In genomic region chr12:117736130-117736529, GRCm38 (mm10) we compare ENCODE assay signal across 13 mouse cellular contexts.
DNase-seq lines count a peak whose midpoint lies in the region; ATAC-seq lines count a peak whose summit lies in the region.
"Had no signal": no experiment of that assay in that cellular context is flagged by ENCODE, and none has a peak within 500 bp of the region (broad histone marks: within the 10 kb centered on the region; RNA-seq: fewer than 3 reads in every experiment).

No protein-coding gene starts in this region.

- peaks cover 16% of the 10 kb centered on the region for H3K4me1 ChIP-seq in forebrain, embryonic 14.5 days (ENCODE audit: control insufficient read depth, insufficient read depth, low read length)
- peaks cover 6% of the 10 kb centered on the region; the same call in 1 of the 2 replicates for H3K4me1 ChIP-seq in forebrain, embryonic 10.5 days
- peaks cover 15% of the 10 kb centered on the region for H3K4me1 ChIP-seq in midbrain, embryonic 12.5 days
- H3K4me1 ChIP-seq in midbrain, embryonic 11.5 days (ENCODE audit: control insufficient read depth, insufficient read depth, low read length), result no peaks in the 10 kb centered on the region; the same call in 1 of the 2 replicates
- peaks cover 14% of the 10 kb centered on the region for H3K4me1 ChIP-seq in hindbrain, embryonic 14.5 days (replicated peaks; ENCODE audit: control insufficient read depth, insufficient read depth, low read length)

- H3K36me3 ChIP-seq in forebrain, embryonic 14.5 days (ENCODE audit: control insufficient read depth, insufficient read depth, low read length), result peaks cover 13% of the 10 kb centered on the region; the same call in 1 of the 2 replicates
- no peaks in the 10 kb centered on the region for H3K36me3 ChIP-seq in forebrain, embryonic 10.5 days (replicated peaks)
- no peaks in the 10 kb centered on the region; the same call in 1 of the 2 replicates for H3K36me3 ChIP-seq in midbrain, embryonic 12.5 days
- no peaks in the 10 kb centered on the region for H3K36me3 ChIP-seq in midbrain, embryonic 11.5 days (ENCODE audit: control insufficient read depth, insufficient read depth, low read length)
- H3K36me3 ChIP-seq in hindbrain, embryonic 14.5 days (replicated peaks; ENCODE audit: control insufficient read depth, insufficient read depth), result peaks cover 19% of the 10 kb centered on the region
- H3K36me3 ChIP-seq: G1E had no signal

- whole genome bisulfite sequencing in forebrain, embryonic 14.5 days, result 90% methylated on average over 3 of the region's 3 CpGs
- 94% methylated on average over 3 of the region's 3 CpGs for WGBS in forebrain, embryonic 10.5 days
- WGBS in midbrain, embryonic 12.5 days, result 84% methylated on average over 3 of the region's 3 CpGs
- 95% methylated on average over 3 of the region's 3 CpGs for whole genome bisulfite sequencing in midbrain, embryonic 11.5 days
- 92% methylated on average over 3 of the region's 3 CpGs for WGBS in hindbrain, embryonic 14.5 days

- no peak overlapping the region for H3K4me3 ChIP-seq in forebrain, embryonic 14.5 days (ENCODE audit: low read depth, low read length)
- no peak overlapping the region for H3K4me3 ChIP-seq in forebrain, embryonic 10.5 days
- no peak overlapping the region for H3K4me3 ChIP-seq in midbrain, embryonic 12.5 days
- H3K4me3 ChIP-seq in midbrain, embryonic 11.5 days (ENCODE audit: low read depth, low read length), result no peak overlapping the region
- no peak overlapping the region for H3K4me3 ChIP-seq in hindbrain, embryonic 14.5 days (replicated peaks; ENCODE audit: low read length)

- ATAC-seq in forebrain, embryonic 14.5 days, result no peak
- ATAC-seq in midbrain, embryonic 12.5 days (ENCODE audit: low FRiP score, low read depth), result no peak
- ATAC-seq in midbrain, embryonic 11.5 days (ENCODE audit: low FRiP score), result no peak
- ATAC-seq in hindbrain, embryonic 14.5 days (ENCODE audit: low FRiP score), result no peak
- peak; percentile 68 for ATAC-seq in neutrophil, adult 5-6 weeks (ENCODE audit: extremely low read depth, insufficient number of reproducible peaks, low FRiP score, poor library complexity, severe bottlenecking)
- no peak for ATAC-seq in cerebellum, adult (ENCODE audit: insufficient number of reproducible peaks, low FRiP score, low TSS enrichment)

- H3K27me3 ChIP-seq in forebrain, embryonic 14.5 days (replicated peaks; ENCODE audit: control insufficient read depth, insufficient read depth, low read length), result no peaks in the 10 kb centered on the region
- no peaks in the 10 kb centered on the region for H3K27me3 ChIP-seq in forebrain, embryonic 10.5 days (ENCODE audit: poor library complexity, severe bottlenecking)
- H3K27me3 ChIP-seq in midbrain, embryonic 12.5 days, result no peaks in the 10 kb centered on the region
- H3K27me3 ChIP-seq in midbrain, embryonic 11.5 days (ENCODE audit: control insufficient read depth, insufficient read depth, low read length), result no peaks in the 10 kb centered on the region
- no peaks in the 10 kb centered on the region for H3K27me3 ChIP-seq in hindbrain, embryonic 14.5 days (ENCODE audit: control insufficient read depth, insufficient read depth, low read length)

- no peak overlapping the region for H3K4me2 ChIP-seq in forebrain, embryonic 14.5 days (ENCODE audit: low read length)
- H3K4me2 ChIP-seq in midbrain, embryonic 12.5 days (replicated peaks), result no peak overlapping the region
- H3K4me2 ChIP-seq in midbrain, embryonic 11.5 days, result no peak overlapping the region
- no peak overlapping the region for H3K4me2 ChIP-seq in hindbrain, embryonic 14.5 days (replicated peaks)
- H3K4me2 ChIP-seq: liver, embryonic 11.5 days had no signal

- H3K9ac ChIP-seq in forebrain, embryonic 14.5 days (ENCODE audit: low read length), result no peak overlapping the region
- no peak overlapping the region for H3K9ac ChIP-seq in midbrain, embryonic 12.5 days (replicated peaks)
- no peak overlapping the region for H3K9ac ChIP-seq in midbrain, embryonic 11.5 days (ENCODE audit: low read length)
- no peak overlapping the region for H3K9ac ChIP-seq in hindbrain, embryonic 14.5 days

- H3K9me3 ChIP-seq in forebrain, embryonic 14.5 days (replicated peaks; ENCODE audit: control insufficient read depth, low read length), result no peaks in the 10 kb centered on the region
- no peaks in the 10 kb centered on the region for H3K9me3 ChIP-seq in forebrain, embryonic 10.5 days
- H3K9me3 ChIP-seq in midbrain, embryonic 12.5 days, result no peaks in the 10 kb centered on the region
- no peaks in the 10 kb centered on the region for H3K9me3 ChIP-seq in midbrain, embryonic 11.5 days (ENCODE audit: control insufficient read depth, low read length)
- H3K9me3 ChIP-seq in hindbrain, embryonic 14.5 days (ENCODE audit: control insufficient read depth, low read length), result no peaks in the 10 kb centered on the region

- peak overlapping the region; percentile 36; the same call in 1 of the 2 replicates for H3K27ac ChIP-seq in forebrain, embryonic 14.5 days (ENCODE audit: low read depth, low read length)
- no peak overlapping the region for H3K27ac ChIP-seq in forebrain, embryonic 10.5 days
- peak overlapping the region; percentile 66 for H3K27ac ChIP-seq in midbrain, embryonic 12.5 days (replicated peaks)
- H3K27ac ChIP-seq in midbrain, embryonic 11.5 days (ENCODE audit: low read depth, low read length), result no peak overlapping the region
- H3K27ac ChIP-seq in hindbrain, embryonic 14.5 days, result peak overlapping the region; percentile 73; the same call in 1 of the 2 replicates

- DNase-seq in forebrain, embryonic 14.5 days (ENCODE audit: low spot score), result no peak
- no peak for DNase-seq in forebrain, embryonic 10.5 days (ENCODE audit: extremely low spot score, low spot score)
- DNase-seq in midbrain, embryonic 11.5 days (ENCODE audit: low spot score, missing footprints), result no peak
- no peak for DNase-seq in hindbrain, embryonic 14.5 days (ENCODE audit: low spot score)
- no peak for DNase-seq in embryo, embryonic 10 days (ENCODE audit: low spot score)
- DNase-seq: adrenal gland, postnatal 25 days; heart, postnatal 14 days; kidney, adult 9 months had no signal

Comparison
In these comparisons a context has a peak if more than half of its experiments do, and no peak if none do; other contexts are left out.
1. H3K27ac ChIP-seq: peak in forebrain, embryonic 14.5 days (single experiment), midbrain, embryonic 12.5 days (single experiment) and hindbrain, embryonic 14.5 days (single experiment); none in forebrain, embryonic 10.5 days (single experiment) and midbrain, embryonic 11.5 days (single experiment).